ENCODE assay signal across 25 mouse cellular contexts in genomic region chr5:137185362-137185761, GRCm38 (mm10). TPM values are rescaled to one million over a fixed set of nuclear protein-coding genes. Genes with fewer than 3 reads are reported as not detected.
DNase-seq lines count a peak whose midpoint lies in the region; ATAC-seq and TF ChIP-seq lines count a peak whose summit lies in the region.
"Had no signal": no experiment of that assay in that cellular context is flagged by ENCODE, and none has a peak within 500 bp of the region (broad histone marks: within the 10 kb centered on the region; RNA-seq: fewer than 3 reads in every experiment).

No protein-coding gene starts in this region.

- no peak overlapping the region for H3K4me3 ChIP-seq in forebrain, embryonic 15.5 days
- H3K4me3 ChIP-seq in forebrain, embryonic 13.5 days = no peak overlapping the region
- H3K4me3 ChIP-seq in hindbrain, postnatal 0 days (ENCODE audit: low read length) = no peak overlapping the region
- H3K4me3 ChIP-seq in hindbrain, embryonic 12.5 days = no peak overlapping the region
- no peak overlapping the region for H3K4me3 ChIP-seq in lung, adult 2 months (replicated peaks; ENCODE audit: extremely low read depth, low read depth, low read length)
- no peak overlapping the region for H3K4me3 ChIP-seq in kidney, embryonic 14.5 days (ENCODE audit: low read length)
- H3K4me3 ChIP-seq: embryonic facial prominence, embryonic 12.5 days; heart, adult 2 months; heart, embryonic 15.5 days had no signal

- H3K9ac ChIP-seq in forebrain, embryonic 15.5 days (replicated peaks) = no peak overlapping the region
- no peak overlapping the region for H3K9ac ChIP-seq in forebrain, embryonic 13.5 days
- no peak overlapping the region for H3K9ac ChIP-seq in hindbrain, postnatal 0 days (replicated peaks; ENCODE audit: low read length)
- H3K9ac ChIP-seq in hindbrain, embryonic 12.5 days = no peak overlapping the region
- no peak overlapping the region for H3K9ac ChIP-seq in kidney, embryonic 14.5 days (ENCODE audit: low read depth, low read length)
- H3K9ac ChIP-seq: embryonic facial prominence, embryonic 12.5 days; heart, embryonic 15.5 days; hindbrain, embryonic 14.5 days had no signal

- no peaks in the 10 kb centered on the region for H3K36me3 ChIP-seq in forebrain, embryonic 15.5 days
- no peaks in the 10 kb centered on the region for H3K36me3 ChIP-seq in forebrain, embryonic 13.5 days (ENCODE audit: poor library complexity, severe bottlenecking)
- no peaks in the 10 kb centered on the region for H3K36me3 ChIP-seq in hindbrain, postnatal 0 days (ENCODE audit: insufficient read depth, low read length)
- no peaks in the 10 kb centered on the region for H3K36me3 ChIP-seq in hindbrain, embryonic 12.5 days
- no peaks in the 10 kb centered on the region for H3K36me3 ChIP-seq in kidney, embryonic 14.5 days (ENCODE audit: control insufficient read depth, insufficient read depth, low read length)
- H3K36me3 ChIP-seq: embryonic facial prominence, embryonic 12.5 days; heart, embryonic 15.5 days had no signal

- TF ChIP-seq POLR2A in lung, adult 2 months (IDR thresholded peaks at IDR 0.05; ENCODE audit: borderline replicate concordance, extremely low read depth, low read depth, low read length) = no peak

- peak overlapping the region; percentile 35 for H3K27ac ChIP-seq in forebrain, embryonic 15.5 days (replicated peaks)
- H3K27ac ChIP-seq in forebrain, embryonic 13.5 days = no peak overlapping the region
- H3K27ac ChIP-seq in hindbrain, postnatal 0 days = no peak overlapping the region
- no peak overlapping the region for H3K27ac ChIP-seq in hindbrain, embryonic 12.5 days
- H3K27ac ChIP-seq in kidney, embryonic 14.5 days (ENCODE audit: low read depth, low read length) = no peak overlapping the region
- H3K27ac ChIP-seq: embryonic facial prominence, embryonic 12.5 days; heart, adult 2 months; heart, embryonic 15.5 days; hindbrain, embryonic 14.5 days had no signal

- H3K9me3 ChIP-seq in forebrain, embryonic 15.5 days = no peaks in the 10 kb centered on the region
- H3K9me3 ChIP-seq in forebrain, embryonic 13.5 days (replicated peaks) = no peaks in the 10 kb centered on the region
- no peaks in the 10 kb centered on the region for H3K9me3 ChIP-seq in hindbrain, postnatal 0 days (ENCODE audit: low read length)
- no peaks in the 10 kb centered on the region for H3K9me3 ChIP-seq in hindbrain, embryonic 12.5 days (replicated peaks)
- H3K9me3 ChIP-seq in kidney, embryonic 14.5 days (ENCODE audit: control insufficient read depth, low read length) = no peaks in the 10 kb centered on the region
- H3K9me3 ChIP-seq: embryonic facial prominence, embryonic 12.5 days; heart, embryonic 15.5 days had no signal

- 64% methylated on average over 8 of the region's 8 CpGs for WGBS in forebrain, embryonic 15.5 days
- 81% methylated on average over 8 of the region's 8 CpGs for WGBS in forebrain, embryonic 13.5 days
- WGBS in hindbrain, postnatal 0 days = 65% methylated on average over 8 of the region's 8 CpGs
- WGBS in hindbrain, embryonic 12.5 days = 90% methylated on average over 8 of the region's 8 CpGs
- 68% methylated on average over 8 of the region's 8 CpGs for WGBS in lung, adult 2 months
- WGBS in kidney, embryonic 14.5 days = 94% methylated on average over 8 of the region's 8 CpGs

- peak; percentile 10 for DNase-seq in hindbrain, postnatal 0 days (ENCODE audit: low spot score)
- peak; percentile 36 for DNase-seq in lung, postnatal 10 days
- DNase-seq in lung, adult 2 months = no peak
- DNase-seq: adrenal gland, postnatal 14 days; cerebellum, adult 8-10 months; cerebellum, postnatal 25 days; gastrocnemius, postnatal 14 days; heart, adult 2 months had no signal

- H3K4me2 ChIP-seq in forebrain, embryonic 15.5 days (replicated peaks) = no peak overlapping the region
- H3K4me2 ChIP-seq in forebrain, embryonic 13.5 days = no peak overlapping the region
- no peak overlapping the region for H3K4me2 ChIP-seq in hindbrain, postnatal 0 days (ENCODE audit: low read depth, low read length)
- H3K4me2 ChIP-seq in hindbrain, embryonic 12.5 days (replicated peaks) = no peak overlapping the region
- no peak overlapping the region for H3K4me2 ChIP-seq in kidney, embryonic 14.5 days (replicated peaks; ENCODE audit: low read depth, low read length)
- H3K4me2 ChIP-seq: embryonic facial prominence, embryonic 12.5 days; heart, embryonic 11.5 days; heart, embryonic 15.5 days; hindbrain, embryonic 14.5 days had no signal

- no peak for ATAC-seq in forebrain, embryonic 15.5 days (replicated peaks)
- no peak for ATAC-seq in forebrain, embryonic 13.5 days
- ATAC-seq in hindbrain, postnatal 0 days = no peak
- ATAC-seq in hindbrain, embryonic 12.5 days (ENCODE audit: low FRiP score) = no peak
- no peak for ATAC-seq in kidney, embryonic 14.5 days (ENCODE audit: low FRiP score, low TSS enrichment)
- ATAC-seq: activated CD4-positive, CD25-positive, alpha-beta regulatory T cell, adult 4 months; intestine, postnatal 0 days; Patski had no signal

- TF ChIP-seq CTCF in hindbrain, postnatal 0 days (IDR thresholded peaks at IDR 0.05; ENCODE audit: low read depth) = no peak
- no peak for TF ChIP-seq CTCF in lung, adult 2 months (IDR thresholded peaks at IDR 0.05; ENCODE audit: insufficient read depth, low read length)

- H3K4me1 ChIP-seq in forebrain, embryonic 15.5 days = no peaks in the 10 kb centered on the region
- 0 out of 2 replicates have a peak, but pooled peaks cover 3% of the 10 kb centered on the region for H3K4me1 ChIP-seq in forebrain, embryonic 13.5 days
- H3K4me1 ChIP-seq in hindbrain, postnatal 0 days (ENCODE audit: insufficient read depth, low read length) = no peaks in the 10 kb centered on the region
- no peaks in the 10 kb centered on the region for H3K4me1 ChIP-seq in hindbrain, embryonic 12.5 days
- no peaks in the 10 kb centered on the region for H3K4me1 ChIP-seq in lung, adult 2 months (ENCODE audit: control insufficient read depth, insufficient read depth, low read length)
- no peaks in the 10 kb centered on the region for H3K4me1 ChIP-seq in kidney, embryonic 14.5 days (ENCODE audit: control insufficient read depth, insufficient read depth, low read length)
- H3K4me1 ChIP-seq: embryonic facial prominence, embryonic 12.5 days; heart, embryonic 15.5 days had no signal

- no peaks in the 10 kb centered on the region for H3K27me3 ChIP-seq in forebrain, embryonic 15.5 days
- peaks cover 9% of the 10 kb centered on the region; the same call in 1 of the 2 replicates for H3K27me3 ChIP-seq in forebrain, embryonic 13.5 days
- H3K27me3 ChIP-seq in hindbrain, postnatal 0 days (ENCODE audit: insufficient read depth, low read length) = no peaks in the 10 kb centered on the region
- H3K27me3 ChIP-seq in hindbrain, embryonic 12.5 days = peaks cover 10% of the 10 kb centered on the region
- peaks cover 3% of the 10 kb centered on the region for H3K27me3 ChIP-seq in kidney, embryonic 14.5 days (ENCODE audit: control insufficient read depth, insufficient read depth, low read length)
- H3K27me3 ChIP-seq: Patski had no signal

RNA-seq across cellular contexts. Expression of gene Muc3a, which starts 26.8 kb away (rescaled TPM):
- polyA plus RNA-seq in forebrain, embryonic 15.5 days (2015; fragmentation: Nextera tagmentation; extraction: Ambion mirVana) = 0.09 TPM in 1 of 2 replicates, not detected in the other
- not detected in 2 replicates for polyA plus RNA-seq in forebrain, embryonic 13.5 days (2015; fragmentation: Nextera tagmentation; extraction: Ambion mirVana)
- total RNA-seq in hindbrain, postnatal 0 days (2014; rRNA removed) = 0.93 TPM in 1 of 2 replicates, not detected in the other
- 0.49 and 0.61 TPM in 2 replicates for polyA plus RNA-seq in hindbrain, postnatal 0 days (2015; fragmentation: Nextera tagmentation; extraction: Ambion mirVana)
- polyA plus RNA-seq in hindbrain, embryonic 12.5 days (2016; fragmentation: Nextera tagmentation; extraction: Ambion mirVana) = not detected in 2 replicates
- polyA plus RNA-seq in lung, adult 2 months (2012; rRNA removed) = 0.26 and 0.74 TPM in 2 replicates
- polyA plus RNA-seq in kidney, embryonic 14.5 days (2014; fragmentation: Nextera tagmentation; extraction: Ambion mirVana) = 0.11 and 0.13 TPM in 2 replicates
- total RNA-seq: CH12.LX; hematopoietic stem cell, adult 5-6 weeks had no signal
- polyA plus RNA-seq: Patski had no signal

RNA-seq across cellular contexts. Expression of gene Muc3, which starts 36.2 kb away (rescaled TPM):
- polyA plus RNA-seq in forebrain, embryonic 15.5 days (2015; fragmentation: Nextera tagmentation; extraction: Ambion mirVana) = not detected in 2 replicates
- polyA plus RNA-seq in forebrain, embryonic 13.5 days (2015; fragmentation: Nextera tagmentation; extraction: Ambion mirVana) = not detected in 2 replicates
- total RNA-seq in hindbrain, postnatal 0 days (2014; rRNA removed) = not detected in 2 replicates
- polyA plus RNA-seq in hindbrain, postnatal 0 days (2015; fragmentation: Nextera tagmentation; extraction: Ambion mirVana) = not detected in 2 replicates
- not detected in 2 replicates for polyA plus RNA-seq in hindbrain, embryonic 12.5 days (2016; fragmentation: Nextera tagmentation; extraction: Ambion mirVana)
- 4.3 TPM in 1 of 2 replicates, not detected in the other for polyA plus RNA-seq in lung, adult 2 months (2012; rRNA removed)
- not detected in 2 replicates for polyA plus RNA-seq in kidney, embryonic 14.5 days (2014; fragmentation: Nextera tagmentation; extraction: Ambion mirVana)
- total RNA-seq: adrenal gland, adult 18-20 months; adrenal gland, postnatal 14 days; CH12.LX; gastrocnemius, adult 18-20 months; gastrocnemius, postnatal 14 days; heart, adult 2 months; heart, postnatal 14 days had no signal
- polyA plus RNA-seq: cortical plate, adult 2 months; embryonic facial prominence, embryonic 12.5 days; heart, adult 2 months; heart, embryonic 11.5 days; heart, embryonic 15.5 days; hindbrain, embryonic 14.5 days; Patski had no signal
